Mouse (Mus musculus) C2C12 (cell line): ENCODE data around the gene Dsn1.

ENCODE experiments used
- CTCF ChIP-seq: IDR thresholded peaks from one replicate; pipeline ENCODE4 v1.5.1; 2011; ENCODE audit not compliant: control insufficient read depth, insufficient read depth, insufficient read length
- USF1 ChIP-seq: IDR thresholded peaks from one replicate; pipeline ENCODE4 v1.6.1; 2011; ENCODE audit warnings: low read depth, mild to moderate bottlenecking, control low read depth, moderate library complexity

DNA sequence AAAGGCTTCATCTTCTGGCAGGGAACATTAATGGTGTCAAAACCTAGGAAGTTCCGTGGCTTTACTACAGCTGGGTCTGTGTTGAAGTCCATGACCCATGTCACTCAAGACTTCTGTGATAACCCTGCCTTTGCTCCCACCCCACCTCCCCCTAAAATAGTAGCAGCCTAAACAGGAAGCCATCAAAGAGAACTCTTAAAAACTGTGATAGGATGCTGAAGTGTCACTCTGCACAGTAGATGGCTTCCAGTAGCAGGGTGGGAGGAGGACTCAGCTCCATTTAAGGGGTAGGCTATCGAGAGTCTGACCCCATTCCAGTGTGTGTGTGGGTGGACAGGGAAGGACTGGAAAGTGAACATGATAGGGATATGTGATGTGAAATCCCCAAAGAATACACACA lies 32.0 kb downstream of the Dsn1 start:
- TF ChIP-seq CTCF = no peak
- no peak for TF ChIP-seq USF1
